In genomic region chr10:111506926-111507459, GRCm38 (mm10) we compare ENCODE assay signal across 8 mouse cellular contexts. TPM values are rescaled to one million over a fixed set of nuclear protein-coding genes. Genes with fewer than 3 reads are reported as not detected.
A peak's percentile ranks its signal among the peaks of the same experiment; 100 is the strongest.
DNase-seq lines count a peak whose midpoint lies in the region; ATAC-seq and TF ChIP-seq lines count a peak whose summit lies in the region.

No protein-coding gene starts in this region.

- H3K27ac ChIP-seq in kidney, embryonic 16.5 days (ENCODE audit: low read length): peak overlapping the region; percentile 95
- H3K27ac ChIP-seq in heart, embryonic 16.5 days (ENCODE audit: low read length): peak overlapping the region; percentile 98
- H3K27ac ChIP-seq in liver, embryonic 13.5 days: peak overlapping the region; percentile 73
- H3K27ac ChIP-seq in neural tube, embryonic 13.5 days (replicated peaks): peak overlapping the region; percentile 96

- no peak for DNase-seq in kidney, postnatal 4 days
- DNase-seq in cerebellum, postnatal 36 days: peak; percentile 42 to 60
- DNase-seq in liver, embryonic 13.5 days: peak; percentile 9
- no peak for DNase-seq in left cerebral cortex, postnatal 10 days (ENCODE audit: extremely low spot score in 1 of 2, low spot score in 2 of 2)

- H3K4me3 ChIP-seq in kidney, embryonic 16.5 days (ENCODE audit: low read length): peak overlapping the region; percentile 85
- peak overlapping the region; percentile 91 for H3K4me3 ChIP-seq in E14TG2a.4 (replicated peaks; ENCODE audit: low read length)
- H3K4me3 ChIP-seq in heart, embryonic 16.5 days (ENCODE audit: low read length): peak overlapping the region; percentile 81
- peak overlapping the region; percentile 73 for H3K4me3 ChIP-seq in liver, embryonic 13.5 days (replicated peaks)
- H3K4me3 ChIP-seq in neural tube, embryonic 13.5 days: peak overlapping the region; percentile 66

- H3K9ac ChIP-seq in kidney, embryonic 16.5 days (replicated peaks; ENCODE audit: low read length): peak overlapping the region; percentile 90
- H3K9ac ChIP-seq in heart, embryonic 16.5 days (ENCODE audit: low read length): peak overlapping the region; percentile 96
- H3K9ac ChIP-seq in liver, embryonic 13.5 days: peak overlapping the region; percentile 81
- peak overlapping the region; percentile 92 for H3K9ac ChIP-seq in neural tube, embryonic 13.5 days

- peak; percentile 17 for ATAC-seq in kidney, embryonic 16.5 days (ENCODE audit: low FRiP score, low TSS enrichment)
- peak; percentile 16 for ATAC-seq in heart, embryonic 16.5 days (replicated peaks; ENCODE audit: extremely low read depth, insufficient read depth, low FRiP score)
- ATAC-seq in liver, embryonic 13.5 days (ENCODE audit: low read depth): no peak; the same call in none of the 2 replicates
- peak; percentile 60 for ATAC-seq in neural tube, embryonic 13.5 days (ENCODE audit: low read depth)

- no peaks in the 10 kb centered on the region for H3K27me3 ChIP-seq in kidney, embryonic 16.5 days (ENCODE audit: insufficient read depth, low read length)
- peaks cover 19% of the 10 kb centered on the region for H3K27me3 ChIP-seq in E14TG2a.4 (ENCODE audit: insufficient read depth, low read length)
- no peaks in the 10 kb centered on the region for H3K27me3 ChIP-seq in heart, embryonic 16.5 days (ENCODE audit: control insufficient read depth, insufficient read depth, low read length)
- H3K27me3 ChIP-seq in liver, embryonic 13.5 days: peaks cover 46% of the 10 kb centered on the region
- no peaks in the 10 kb centered on the region for H3K27me3 ChIP-seq in neural tube, embryonic 13.5 days

- no peak for TF ChIP-seq CTCF in E14TG2a.4 (conservative IDR thresholded peaks at IDR 0.05; ENCODE audit: low read length)

- under 1% methylated on average over 22 of the region's 23 CpGs for WGBS in kidney, embryonic 16.5 days
- WGBS in heart, embryonic 16.5 days: under 1% methylated on average over 22 of the region's 23 CpGs
- under 1% methylated on average over 23 of the region's 23 CpGs for WGBS in liver, embryonic 13.5 days (ENCODE audit: insufficient replicate concordance)
- WGBS in neural tube, embryonic 13.5 days: under 1% methylated on average over 21 of the region's 23 CpGs

- no peaks in the 10 kb centered on the region for H3K36me3 ChIP-seq in kidney, embryonic 16.5 days (ENCODE audit: insufficient read depth, low read length)
- H3K36me3 ChIP-seq in E14TG2a.4 (ENCODE audit: insufficient read depth, low read length): no peaks in the 10 kb centered on the region
- 0 out of 2 replicates have a peak, but pooled peaks cover 2% of the 10 kb centered on the region for H3K36me3 ChIP-seq in heart, embryonic 16.5 days (ENCODE audit: control insufficient read depth, insufficient read depth)
- H3K36me3 ChIP-seq in liver, embryonic 13.5 days: no peaks in the 10 kb centered on the region
- H3K36me3 ChIP-seq in neural tube, embryonic 13.5 days: no peaks in the 10 kb centered on the region

- H3K4me2 ChIP-seq in kidney, embryonic 16.5 days (replicated peaks; ENCODE audit: low read depth, low read length): peak overlapping the region; percentile 72
- H3K4me2 ChIP-seq in heart, embryonic 16.5 days (ENCODE audit: low read depth, low read length): peak overlapping the region; percentile 97
- H3K4me2 ChIP-seq in liver, embryonic 13.5 days: peak overlapping the region; percentile 86
- H3K4me2 ChIP-seq in neural tube, embryonic 13.5 days: peak overlapping the region; percentile 72

- intact Hi-C loops in left cerebral cortex, postnatal 10 days (cut with DNase I): loop anchor here (1.0 to 5.0 kb wide), 3 partner anchors 60 to 418 kb away; no protein-coding TSS in a partner anchor

- peaks cover 58% of the 10 kb centered on the region for H3K4me1 ChIP-seq in kidney, embryonic 16.5 days (ENCODE audit: insufficient read depth, low read length)
- H3K4me1 ChIP-seq in E14TG2a.4 (replicated peaks; ENCODE audit: low read depth, low read length): peaks cover 55% of the 10 kb centered on the region
- peaks cover 45% of the 10 kb centered on the region for H3K4me1 ChIP-seq in heart, embryonic 16.5 days (ENCODE audit: control insufficient read depth, insufficient read depth, low read length)
- H3K4me1 ChIP-seq in liver, embryonic 13.5 days (replicated peaks): peaks cover 48% of the 10 kb centered on the region
- peaks cover 47% of the 10 kb centered on the region for H3K4me1 ChIP-seq in neural tube, embryonic 13.5 days (replicated peaks)

- no peaks in the 10 kb centered on the region for H3K9me3 ChIP-seq in kidney, embryonic 16.5 days (ENCODE audit: low read length)
- no peaks in the 10 kb centered on the region for H3K9me3 ChIP-seq in E14TG2a.4 (ENCODE audit: low read length)
- no peaks in the 10 kb centered on the region for H3K9me3 ChIP-seq in heart, embryonic 16.5 days (replicated peaks; ENCODE audit: control insufficient read depth, low read length)
- H3K9me3 ChIP-seq in liver, embryonic 13.5 days (replicated peaks): no peaks in the 10 kb centered on the region
- no peaks in the 10 kb centered on the region for H3K9me3 ChIP-seq in neural tube, embryonic 13.5 days

RNA-seq across cellular contexts. Expression of gene Phlda1, which starts 0.9 kb away (rescaled TPM):
- polyA plus RNA-seq in kidney, embryonic 16.5 days (2015; fragmentation: Nextera tagmentation; extraction: Ambion mirVana): 27.3 and 36.6 TPM in 2 replicates
- polyA plus RNA-seq in heart, embryonic 16.5 days (2015; fragmentation: Nextera tagmentation; extraction: Ambion mirVana): 27.4 and 27.6 TPM in 2 replicates
- polyA plus RNA-seq in liver, embryonic 13.5 days (2015; fragmentation: Nextera tagmentation; extraction: Ambion mirVana): 4.4 and 5.6 TPM in 2 replicates
- 101 and 106 TPM in 2 replicates for polyA plus RNA-seq in neural tube, embryonic 13.5 days (2015; fragmentation: Nextera tagmentation; extraction: Ambion mirVana)
- total RNA-seq in left cerebral cortex, postnatal 10 days (2021): 10 to 100 TPM; 24.4 to 28.6 TPM

RNA-seq across cellular contexts. Expression of gene Nap1l1, which starts 34.0 kb away (rescaled TPM):
- 203 and 209 TPM in 2 replicates for polyA plus RNA-seq in kidney, embryonic 16.5 days (2015; fragmentation: Nextera tagmentation; extraction: Ambion mirVana)
- polyA plus RNA-seq in heart, embryonic 16.5 days (2015; fragmentation: Nextera tagmentation; extraction: Ambion mirVana): 104 and 115 TPM in 2 replicates
- 163 and 198 TPM in 2 replicates for polyA plus RNA-seq in liver, embryonic 13.5 days (2015; fragmentation: Nextera tagmentation; extraction: Ambion mirVana)
- polyA plus RNA-seq in neural tube, embryonic 13.5 days (2015; fragmentation: Nextera tagmentation; extraction: Ambion mirVana): 195 and 201 TPM in 2 replicates
- 100 to 1,000 TPM; 237 to 241 TPM for total RNA-seq in left cerebral cortex, postnatal 10 days (2021)

Comparison
In these comparisons a context has a peak if more than half of its experiments do, and no peak if none do; other contexts are left out.
1. DNase-seq: peak in cerebellum, postnatal 36 days (2 of 2) and liver, embryonic 13.5 days (single experiment); none in kidney, postnatal 4 days (0 of 2) and left cerebral cortex, postnatal 10 days (0 of 2).
2. Peak in every context shown above with its lines, with median percentiles within 50 percentile points of each other: H3K27ac ChIP-seq, H3K4me2 ChIP-seq, H3K4me3 ChIP-seq and H3K9ac ChIP-seq.